Mouse (Mus musculus): Measurements from ENCODE around the gene Sox21.

GRCm38 (mm10) chr14:118237786-118238185 lies 956 bp upstream of the Sox21 start:
- TF ChIP-seq CTCF (IDR thresholded peaks at IDR 0.05; ENCODE audit: borderline replicate concordance, control insufficient read depth, extremely low read depth, insufficient read depth, low read length, poor library complexity) (no peak), POLR2A (IDR thresholded peaks at IDR 0.05; ENCODE audit: control insufficient read depth, extremely low read depth, insufficient read depth, low read length, poor library complexity) (no peak)
